Mouse (Mus musculus) small intestine, adult 2 months (tissue): Measurements from ENCODE around the gene Tnni2. TPM values are rescaled to one million over a fixed set of nuclear protein-coding genes. Genes with fewer than 3 reads are reported as not detected.

ENCODE experiments used
- H3K27ac ChIP-seq: fragments of 200-500 bp; 2 replicates; pipeline ENCODE4 v1.5.1; 2012; ENCODE audit warnings: low read depth, low read length, control low read depth, inconsistent platforms; ENCODE audit not compliant: insufficient read depth
- H3K27me3 ChIP-seq: fragments of 200-500 bp; 2 replicates; pipeline ENCODE4 v1.6.1; 2012; ENCODE audit warnings: mild to moderate bottlenecking, moderate library complexity, low read length, inconsistent platforms; ENCODE audit not compliant: control insufficient read depth, insufficient read depth
- H3K36me3 ChIP-seq: fragments of 200-500 bp; 2 replicates; pipeline ENCODE4 v1.6.1; 2012; ENCODE audit warnings: mild to moderate bottlenecking, low read length, control low read depth, inconsistent platforms; ENCODE audit not compliant: control insufficient read depth, insufficient read depth
- H3K4me1 ChIP-seq: fragments of 200-500 bp; 2 replicates; pipeline ENCODE4 v1.6.1; 2012; ENCODE audit warnings: low read length, inconsistent platforms, mixed read lengths; ENCODE audit not compliant: control insufficient read depth, insufficient read depth, insufficient read length
- H3K4me3 ChIP-seq: fragments of 200-500 bp; 2 replicates; pipeline ENCODE4 v1.5.1; 2012; ENCODE audit warnings: low read depth, mild to moderate bottlenecking, control low read depth, inconsistent platforms, low read length, moderate library complexity
- CTCF ChIP-seq: fragments of 200-500 bp; IDR thresholded peaks from 2 replicates; pipeline ENCODE4 v1.5.1; 2012; ENCODE audit warnings: low read depth, mild to moderate bottlenecking, control low read depth, inconsistent platforms, low read length, moderate library complexity, mixed read lengths; ENCODE audit not compliant: insufficient replicate concordance, insufficient read length; ENCODE audit errors: extremely low read depth
- POLR2A ChIP-seq: fragments of 200-500 bp; IDR thresholded peaks from 2 replicates; pipeline ENCODE4 v1.6.1; 2012; ENCODE audit warnings: low read depth, mild to moderate bottlenecking, control low read depth, inconsistent platforms, low read length, moderate library complexity
- WGBS: fragments of 180-500 bp; shearing (Covaris S2); methylation state at CpG from one replicate; pipeline ENCODE4 v1.1.7; 2018; 5-methylcytosine and 5-hydroxymethylcytosine counted together
- polyA plus RNA-seq: library from polyadenylated mRNA; depleted of rRNA; stranded (reverse); fragments of >200 nt; gene quantifications from 2 replicates; pipeline ENCODE4 v1.2.3, GENCODE M21; 2012

Gene Tnni2
- polyA plus RNA-seq, 1 experiment: 0.35 TPM

- H3K4me1 ChIP-seq: peaks cover 4% of the 10 kb centered on the region; the same call in 1 of the 2 replicates
Measured at GRCm38 (mm10) chr7:142481568-142482255, 40.1 kb downstream of the Tnni2 start.

GRCm38 (mm10) chr7:142482256-142482609, 40.6 kb downstream of the Tnni2 start:
- peaks cover 4% of the 10 kb centered on the region; the same call in 1 of the 2 replicates for H3K4me1 ChIP-seq
- peak overlapping the region; percentile 62 for H3K27ac ChIP-seq
- H3K27me3 ChIP-seq: no peaks in the 10 kb centered on the region
- TF ChIP-seq CTCF (no peak), POLR2A (no peak)
- H3K4me3 ChIP-seq: no peak overlapping the region
- 43% methylated on average over 6 of the region's 6 CpGs for WGBS
- no peaks in the 10 kb centered on the region; the same call in 1 of the 2 replicates for H3K36me3 ChIP-seq

More at GRCm38 (mm10) chr7:142481568-142482255, 40.1 kb downstream of the Tnni2 start:
- Histone ChIP-seq H3K36me3 (no peaks in the 10 kb centered on the region; the same call in 1 of the 2 replicates), H3K27me3 (no peaks in the 10 kb centered on the region), H3K4me3 (peak overlapping the region; percentile 4; the same call in 1 of the 2 replicates), H3K27ac (peak overlapping the region; percentile 62)
- TF ChIP-seq CTCF: no peak
- no peak for TF ChIP-seq POLR2A
- WGBS: 11% methylated on average over 21 of the region's 22 CpGs

DNA sequence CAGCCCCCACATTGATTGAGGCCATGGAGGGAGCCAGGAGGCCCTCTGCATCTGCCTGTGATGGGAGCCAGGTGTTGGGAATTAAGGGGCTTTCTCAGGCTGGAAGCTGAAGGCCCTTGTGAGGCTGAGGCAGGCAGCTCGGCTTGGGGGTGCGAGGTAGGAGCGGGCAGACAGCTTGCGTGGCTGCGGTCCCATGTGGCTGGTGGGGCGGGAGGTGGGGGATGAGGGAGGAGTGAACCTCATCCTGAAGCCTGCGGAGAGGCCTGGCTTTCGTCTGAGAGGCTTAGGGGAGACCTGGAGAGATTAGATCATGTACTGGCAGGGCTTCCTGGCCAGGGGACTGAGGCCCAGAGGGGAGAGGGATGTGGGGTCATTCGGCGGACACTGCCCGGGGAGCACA, 41.5 kb downstream of the Tnni2 start:
- no peak overlapping the region for H3K4me3 ChIP-seq
- TF ChIP-seq POLR2A (no peak), CTCF (no peak)
- peaks cover 4% of the 10 kb centered on the region; the same call in 1 of the 2 replicates for H3K4me1 ChIP-seq
- 0 out of 2 replicates have a peak overlapping the region, but pooled peaks have one; percentile 24 for H3K27ac ChIP-seq
- 0 out of 2 replicates have a peak, but pooled peaks cover 3% of the 10 kb centered on the region for H3K27me3 ChIP-seq
- H3K36me3 ChIP-seq: no peaks in the 10 kb centered on the region; the same call in 1 of the 2 replicates
- 76% methylated on average over 11 of the region's 11 CpGs for WGBS

GRCm38 (mm10) chr7:142484780-142485179, 43.2 kb downstream of the Tnni2 start:
- Histone ChIP-seq H3K27ac (no peak overlapping the region), H3K4me3 (no peak overlapping the region), H3K4me1 (peaks cover 4% of the 10 kb centered on the region; the same call in 1 of the 2 replicates), H3K36me3 (peaks cover 5% of the 10 kb centered on the region; the same call in 1 of the 2 replicates), H3K27me3 (0 out of 2 replicates have a peak, but pooled peaks cover 3% of the 10 kb centered on the region)
- 38% methylated on average over 12 of the region's 12 CpGs for WGBS
- no peak for TF ChIP-seq CTCF
- no peak for TF ChIP-seq POLR2A

GRCm38 (mm10) chr7:142486751-142487162, 45.1 kb downstream of the Tnni2 start:
- no peak overlapping the region for H3K4me3 ChIP-seq
- peaks cover 7% of the 10 kb centered on the region for H3K36me3 ChIP-seq
- 74% methylated on average over 8 of the region's 8 CpGs for WGBS
- no peak overlapping the region for H3K27ac ChIP-seq
- H3K4me1 ChIP-seq: peaks cover 4% of the 10 kb centered on the region; the same call in 1 of the 2 replicates
- H3K27me3 ChIP-seq: 0 out of 2 replicates have a peak, but pooled peaks cover 3% of the 10 kb centered on the region
- no peak for TF ChIP-seq CTCF
- no peak for TF ChIP-seq POLR2A

- 27% methylated on average over 9 of the region's 9 CpGs for WGBS
- no peak overlapping the region for H3K27ac ChIP-seq
- peaks cover under 1% of the 10 kb centered on the region; the same call in 1 of the 2 replicates for H3K4me1 ChIP-seq
- H3K36me3 ChIP-seq: peaks cover 7% of the 10 kb centered on the region
- no peak for TF ChIP-seq POLR2A
- 0 out of 2 replicates have a peak, but pooled peaks have one; percentile 30 for TF ChIP-seq CTCF
- H3K27me3 ChIP-seq: 0 out of 2 replicates have a peak, but pooled peaks cover 3% of the 10 kb centered on the region
- H3K4me3 ChIP-seq: no peak overlapping the region
Measured at GRCm38 (mm10) chr7:142487341-142487859, 45.8 kb downstream of the Tnni2 start.

GRCm38 (mm10) chr7:142488053-142488452, 46.4 kb downstream of the Tnni2 start:
- no peak overlapping the region for H3K27ac ChIP-seq
- 83% methylated on average over 3 of the region's 3 CpGs for WGBS
- TF ChIP-seq POLR2A: no peak
- H3K36me3 ChIP-seq: peaks cover 7% of the 10 kb centered on the region
- no peak overlapping the region for H3K4me3 ChIP-seq
- H3K27me3 ChIP-seq: 0 out of 2 replicates have a peak, but pooled peaks cover 3% of the 10 kb centered on the region
- no peaks in the 10 kb centered on the region for H3K4me1 ChIP-seq
